Mouse (Mus musculus): Measurements from ENCODE around the gene Ceacam12. TPM values are rescaled to one million over a fixed set of nuclear protein-coding genes. Genes with fewer than 3 reads are reported as not detected.
"Not testable (repeated sequence)": the region's sequence is repeated elsewhere in the genome, so short reads cannot be mapped to it uniquely, and the experiment has no call there.

Ceacam12 gene
- not detected for total RNA-seq (2021)
- long read RNA-seq, experiment 1 = 0 reads
- long read RNA-seq, experiment 2 = 0 reads

- DNase-seq = no peak
Measured at GRCm38 (mm10) chr7:18065629-18066028, at the start of gene Ceacam12. Ceacam12 (plus strand) TSS chr7:18065929.

GRCm38 (mm10) chr7:18073821-18074220, 8.1 kb downstream of the Ceacam12 start:
- not testable (repeated sequence) for DNase-seq

GRCm38 (mm10) chr7:18100785-18101184, 35.1 kb downstream of the Ceacam12 start:
- DNase-seq = no peak

Small RNA genes lying within 50 kb of the gene (microRNA-seq; reads per million reads assigned to microRNA genes)
- 0 reads per million in 2 experiments for gene Gm22414 (ENCODE audit: borderline replicate concordance in 2 of 2)

Other genes with a start within 250 kb of the Ceacam12 start
- gene Gm5155, start 194.2 kb upstream of the Ceacam12 start, total RNA-seq (2021) = not detected
- not detected for gene Ceacam11, start 93.8 kb upstream of the Ceacam12 start, total RNA-seq (2021)
- not detected for gene Ceacam13, start 56.0 kb upstream of the Ceacam12 start, total RNA-seq (2021)
- gene Igfl3, start 110.6 kb downstream of the Ceacam12 start, total RNA-seq (2021) = not detected
- gene Mill1, start 179.4 kb downstream of the Ceacam12 start, total RNA-seq (2021) = not detected

All from gastrocnemius, postnatal 25 days (tissue).